Mouse (Mus musculus) v-Abl transformed pro-B cells (cell line): Measurements from ENCODE around the gene Ap2b1.

Source experiments
- in situ Hi-C, 2 experiments: fragments of 400-800 bp; cut with MboI; formaldehyde crosslinking; loops; one replicate each; pipeline ENCODE4 v1.15.1; 2025; ENCODE audit not compliant: unreplicated experiment in 2 of 2

Ap2b1 gene

DNA sequence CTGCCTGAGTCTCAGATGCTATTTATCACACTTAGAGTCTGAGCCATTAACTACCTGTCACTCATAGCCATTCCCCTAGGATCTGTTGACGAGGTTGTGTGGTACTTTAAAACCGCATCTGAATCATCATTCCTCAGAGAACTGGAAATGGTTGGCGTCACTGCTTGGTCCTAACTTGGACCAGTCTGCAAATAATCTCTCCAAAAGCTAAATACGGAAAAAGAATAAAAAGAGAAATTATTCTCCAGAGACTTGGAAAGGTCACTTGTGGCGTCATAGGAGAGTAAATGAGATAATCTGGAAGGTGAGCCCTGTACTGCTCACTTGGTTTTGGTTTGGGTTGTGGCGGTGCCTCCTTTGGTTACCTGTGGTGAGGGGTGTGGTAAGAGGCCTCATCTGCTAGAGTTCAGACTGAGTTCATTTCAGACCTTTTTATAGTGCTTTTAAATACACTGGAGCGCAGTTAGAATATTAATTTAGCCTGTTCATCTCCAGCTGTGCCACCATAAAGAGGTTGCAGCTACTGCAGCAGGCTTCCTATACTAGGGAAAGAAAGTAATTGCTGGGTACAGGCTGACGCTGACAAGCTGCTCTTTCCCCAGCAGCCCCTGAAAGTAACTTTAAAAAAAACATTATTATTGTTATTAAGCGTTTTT, 84.2 kb downstream of the Ap2b1 start:
- in situ Hi-C loops = no loop called here

DNA sequence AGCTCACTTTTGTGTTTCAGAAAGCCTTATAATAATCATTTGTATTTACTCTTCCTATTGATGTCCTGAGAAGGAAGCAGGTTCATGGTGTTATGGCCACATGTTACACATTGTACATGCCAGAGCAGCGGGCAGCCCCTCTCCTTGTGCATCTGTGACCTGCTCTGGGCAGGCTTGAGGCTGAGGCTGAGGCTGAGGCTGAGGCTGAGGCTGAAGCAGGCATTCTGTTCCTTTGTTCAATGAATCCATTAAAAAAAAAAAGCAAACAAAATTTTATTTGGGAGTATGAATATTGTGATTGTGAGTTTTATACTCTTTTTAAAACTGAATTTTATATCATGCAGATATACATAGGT, 84.7 kb downstream of the Ap2b1 start:
- in situ Hi-C loops = no loop called here

DNA sequence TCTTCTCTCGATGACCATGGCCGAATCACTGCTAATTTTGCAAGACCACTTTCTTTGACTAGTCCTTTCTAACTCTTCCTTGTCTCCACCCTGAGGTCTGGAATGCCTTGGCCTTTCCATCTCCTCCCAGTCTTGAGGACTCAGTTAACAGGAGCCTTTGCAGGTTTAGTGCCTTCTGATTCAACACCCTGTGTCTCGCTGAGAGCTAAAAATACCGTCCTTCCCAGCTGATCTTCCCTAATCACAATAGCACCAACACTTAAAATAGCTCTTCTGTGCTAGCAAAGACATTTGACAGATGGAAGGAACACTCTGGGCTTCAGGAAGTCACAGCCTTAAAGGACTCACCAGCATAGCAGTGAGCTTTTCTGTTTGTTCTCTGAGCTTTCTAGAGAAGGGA, 94.2 kb downstream of the Ap2b1 start:
- in situ Hi-C loops = no loop called here

DNA sequence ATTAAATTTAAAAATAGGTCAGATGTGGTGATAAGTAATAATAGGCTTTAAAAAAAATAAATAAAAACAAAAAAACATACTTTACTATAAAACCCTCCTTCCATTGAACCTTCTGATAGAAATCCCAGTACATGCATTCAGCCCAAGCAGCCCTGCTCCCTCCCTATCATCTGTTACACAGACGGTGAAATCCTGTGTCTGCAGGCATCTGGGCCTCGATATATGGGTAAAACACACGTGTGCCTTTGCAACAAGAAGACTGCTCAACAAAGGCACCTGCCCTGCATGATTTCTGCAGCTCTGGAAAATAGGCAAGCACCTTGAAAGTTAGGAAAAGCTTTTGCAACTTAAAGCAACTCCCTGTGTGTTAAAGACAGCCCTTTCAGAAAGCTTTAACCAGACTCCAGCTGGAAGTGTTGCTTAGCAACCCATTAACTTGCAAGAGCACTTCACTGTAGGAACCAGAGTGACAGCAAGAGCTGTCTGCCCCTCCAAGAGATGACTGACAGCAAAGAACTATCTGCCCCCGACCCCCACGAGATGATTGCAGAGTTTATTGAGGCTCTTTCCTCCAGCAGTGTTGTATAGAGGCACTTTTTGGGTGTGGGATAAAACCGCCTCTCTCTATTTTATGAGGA, 96.1 kb downstream of the Ap2b1 start:
- in situ Hi-C loops = no loop called here

DNA sequence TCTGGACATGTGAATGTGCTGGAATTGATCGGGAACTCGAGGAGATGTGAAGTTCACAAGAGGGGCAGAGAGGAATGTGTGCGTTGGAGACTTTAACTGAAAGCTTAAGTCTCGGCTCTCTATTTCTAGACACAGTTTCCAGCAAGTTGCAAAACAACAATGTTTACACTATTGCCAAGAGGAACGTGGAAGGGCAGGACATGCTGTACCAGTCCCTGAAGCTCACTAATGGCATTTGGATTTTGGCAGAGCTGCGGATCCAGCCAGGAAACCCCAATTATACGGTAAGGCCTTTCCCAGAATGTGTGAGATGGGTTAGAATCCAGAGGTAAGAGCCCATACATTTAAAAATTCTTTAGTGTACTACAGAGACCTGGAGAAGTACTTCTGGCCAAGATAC, 98.8 kb downstream of the Ap2b1 start:
- in situ Hi-C loops = no loop called here

DNA sequence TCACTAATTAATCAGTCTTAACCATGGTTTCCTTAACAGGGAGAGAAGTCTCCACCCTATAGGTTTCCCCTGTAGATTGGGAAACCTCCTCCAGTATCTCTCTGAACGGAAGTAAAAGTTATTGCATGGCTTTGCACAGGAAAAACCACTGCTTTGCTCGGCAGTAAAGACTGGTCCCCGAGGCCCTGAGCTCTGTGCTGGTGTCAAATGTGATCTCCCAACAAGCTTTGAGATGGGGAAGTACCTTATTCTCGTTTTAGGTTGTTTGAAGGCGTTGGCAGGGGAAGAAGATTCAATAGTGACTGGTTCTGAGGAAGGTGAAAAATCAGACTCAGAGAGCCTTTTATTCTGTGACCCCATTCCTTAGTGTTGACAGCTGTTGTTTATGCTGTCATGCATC, 99.9 kb downstream of the Ap2b1 start:
- in situ Hi-C loops = no loop called here

DNA sequence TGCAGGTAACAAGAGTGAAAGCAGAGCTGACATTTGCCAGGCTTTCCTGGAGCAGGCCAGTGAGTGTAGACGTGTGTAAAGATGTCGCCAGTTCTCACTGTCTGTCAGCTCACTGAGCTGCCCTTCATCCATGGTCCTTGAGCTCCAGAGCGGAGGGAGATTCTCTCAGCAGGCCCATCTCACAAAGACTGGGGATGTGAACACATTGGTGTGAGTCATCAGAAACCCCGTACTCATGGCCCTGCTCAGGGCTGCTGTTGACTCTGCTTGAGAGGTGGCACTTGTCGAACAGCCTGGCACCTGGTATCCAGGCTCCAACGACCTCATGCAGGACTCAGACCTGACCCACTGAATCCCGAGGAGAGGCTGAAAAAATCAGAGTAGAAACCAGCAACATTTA, 105.0 kb downstream of the Ap2b1 start:
- in situ Hi-C loops = no loop called here

DNA sequence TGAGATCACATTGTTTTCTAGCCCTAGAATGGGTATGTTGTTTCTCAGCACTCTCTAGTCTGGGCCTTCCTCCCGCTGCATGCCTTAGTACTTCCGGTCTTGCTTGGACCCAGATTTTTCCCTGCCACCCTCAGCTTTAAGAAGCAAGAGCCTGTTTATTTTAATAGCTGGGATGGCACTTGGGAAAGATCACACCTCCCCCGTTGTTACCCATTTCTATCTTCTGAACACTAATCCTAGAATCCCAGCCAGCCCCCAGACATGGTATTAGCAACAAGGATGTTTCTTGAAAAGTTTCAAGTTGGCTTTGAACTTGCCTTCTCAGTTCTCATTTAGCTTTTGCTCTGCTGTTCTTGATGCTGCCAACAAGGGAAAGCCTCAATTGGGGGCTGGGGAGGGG, 107.6 kb downstream of the Ap2b1 start:
- in situ Hi-C loops = no loop called here

DNA sequence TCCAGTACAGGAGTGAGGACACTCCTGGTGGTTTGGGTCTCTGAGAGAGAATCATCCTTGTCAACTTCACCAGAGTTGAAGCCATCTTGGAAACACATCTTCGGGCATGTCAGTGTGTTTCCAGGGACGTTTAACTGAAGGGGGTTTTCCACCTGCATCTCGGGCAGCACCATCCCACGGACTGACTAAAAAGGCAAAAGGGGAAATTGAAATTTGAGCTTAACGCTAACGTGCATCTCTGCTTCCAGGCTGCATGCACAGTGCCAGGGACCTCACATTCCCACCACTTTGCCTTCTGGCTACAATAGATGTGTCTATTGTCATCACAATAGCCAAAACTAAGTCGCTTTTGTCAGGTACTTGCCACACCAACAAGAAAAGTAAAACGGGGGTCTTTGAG, 109.4 kb downstream of the Ap2b1 start:
- in situ Hi-C loops = no loop called here

DNA sequence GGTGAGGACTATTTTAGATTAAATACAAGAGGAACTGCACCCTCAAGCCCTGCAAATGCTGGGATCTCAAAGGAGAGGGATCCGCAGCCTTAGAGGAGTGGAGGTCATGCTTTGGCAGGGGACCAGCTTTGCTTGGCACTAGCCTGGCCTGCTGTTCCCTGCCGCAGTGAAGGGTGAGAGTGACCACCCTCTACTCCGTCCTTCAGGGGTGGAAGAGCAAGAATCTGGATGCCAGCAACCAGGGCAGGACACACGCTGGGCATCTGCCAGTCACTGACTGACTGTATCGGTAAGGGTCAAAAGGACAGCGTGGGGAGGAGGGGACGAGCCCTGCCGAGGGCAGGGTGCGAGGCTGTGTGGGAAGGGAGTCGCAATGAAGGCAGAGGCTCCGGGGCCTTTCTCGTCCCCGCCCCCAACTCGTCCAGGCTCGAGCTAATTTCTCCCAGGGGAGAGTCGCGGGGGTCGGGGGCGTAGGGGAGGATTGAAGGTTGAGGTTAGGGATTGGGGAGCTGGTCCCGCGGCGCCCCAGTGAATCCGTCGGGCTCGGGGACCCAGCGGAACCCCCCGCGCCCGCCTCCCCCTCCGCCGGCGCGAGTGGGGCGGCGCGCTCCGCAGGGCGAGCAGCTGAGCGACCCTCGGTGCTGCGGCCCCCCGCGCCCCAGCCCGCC, 110.4 kb downstream of the Ap2b1 start, which contains the start of gene Rasl10b:
Gene Rasl10b (plus strand): TSS at position 51 of the 668 bp plus-strand sequence.
- in situ Hi-C loops = no loop called here

DNA sequence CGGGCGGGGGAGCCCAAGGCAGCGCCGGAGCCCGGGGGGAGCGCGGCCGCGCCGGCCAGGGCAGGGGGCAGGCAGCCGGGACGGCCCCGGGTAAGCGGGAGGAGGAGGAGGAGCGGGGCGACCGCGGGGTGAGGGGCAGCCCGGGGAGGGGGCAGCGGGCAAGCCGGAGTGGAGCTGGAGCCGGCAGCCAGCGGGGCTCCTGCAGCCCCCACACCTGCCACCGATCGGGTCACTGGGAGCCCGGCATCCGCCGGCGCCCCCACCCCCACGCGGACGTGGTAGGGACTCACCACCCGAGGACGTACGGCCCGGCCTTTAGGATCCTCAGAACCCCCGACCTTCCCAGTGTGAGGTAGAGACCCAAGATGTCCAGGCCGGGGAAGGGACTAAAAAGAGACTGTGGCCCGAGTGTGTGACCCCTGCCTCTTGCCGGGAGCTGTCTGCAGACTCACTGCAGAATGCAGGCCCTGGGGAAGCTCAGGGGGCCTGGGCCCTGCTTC, 111.0 kb downstream of the Ap2b1 start:
- in situ Hi-C loops = no loop called here

DNA sequence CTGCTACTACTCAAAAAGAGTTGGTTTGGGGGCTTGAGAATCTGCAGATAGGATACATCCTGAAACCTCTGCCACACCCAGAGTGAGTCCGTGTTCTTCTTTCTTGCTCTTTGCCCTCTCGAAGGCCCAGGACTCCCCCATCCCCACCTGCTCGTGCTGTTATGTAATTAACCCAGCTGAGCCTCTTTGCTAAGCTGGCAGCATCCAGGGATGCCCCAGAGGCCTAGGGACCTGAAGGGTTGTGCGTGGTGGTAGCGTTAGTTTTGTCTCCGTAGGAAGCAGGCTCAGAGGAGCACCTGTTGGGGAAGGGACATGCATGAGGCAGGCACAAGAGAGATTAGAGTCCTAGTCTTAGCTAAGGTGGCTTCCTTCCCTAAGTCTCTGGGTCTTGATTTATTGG, 111.7 kb downstream of the Ap2b1 start:
- in situ Hi-C loops = no loop called here

DNA sequence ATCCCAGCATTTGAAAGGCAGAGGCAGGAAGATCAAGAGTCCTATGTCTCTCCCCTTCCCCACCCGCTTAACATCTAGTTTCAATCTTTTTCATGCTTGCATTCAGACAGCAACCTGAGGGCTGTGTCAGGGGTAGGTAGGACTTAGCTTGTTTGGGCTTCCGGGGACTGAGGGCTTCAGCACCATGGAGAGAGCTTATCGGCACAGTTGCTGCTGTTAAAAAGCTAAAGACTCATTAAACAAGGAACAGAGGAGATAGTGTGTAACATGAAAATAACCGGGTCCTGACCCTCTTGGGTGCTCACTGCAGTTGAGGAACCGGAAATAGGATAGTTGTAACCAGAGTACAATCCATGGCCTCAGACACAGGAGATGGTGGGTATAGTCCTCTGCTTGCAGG, 118.3 kb downstream of the Ap2b1 start:
- in situ Hi-C loops = no loop called here

DNA sequence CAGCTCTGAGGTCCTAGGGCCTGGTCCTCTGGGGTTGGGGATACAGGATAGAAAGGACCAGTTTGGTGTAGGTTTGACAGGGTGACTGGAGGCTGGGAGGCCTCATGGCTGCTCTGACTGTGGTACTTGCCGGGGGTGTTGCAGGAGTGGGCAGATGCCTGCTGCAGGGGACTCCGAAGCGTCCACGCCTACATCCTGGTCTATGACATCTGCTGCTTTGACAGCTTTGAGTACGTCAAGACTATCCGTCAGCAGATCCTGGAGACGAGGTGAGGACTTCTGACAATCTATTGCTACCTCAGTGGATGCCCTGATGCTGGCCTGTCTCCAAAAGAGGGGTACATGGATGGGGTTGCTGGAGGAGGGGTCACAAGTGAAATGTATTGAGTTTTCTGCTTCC, 118.9 kb downstream of the Ap2b1 start:
- in situ Hi-C loops = no loop called here

DNA sequence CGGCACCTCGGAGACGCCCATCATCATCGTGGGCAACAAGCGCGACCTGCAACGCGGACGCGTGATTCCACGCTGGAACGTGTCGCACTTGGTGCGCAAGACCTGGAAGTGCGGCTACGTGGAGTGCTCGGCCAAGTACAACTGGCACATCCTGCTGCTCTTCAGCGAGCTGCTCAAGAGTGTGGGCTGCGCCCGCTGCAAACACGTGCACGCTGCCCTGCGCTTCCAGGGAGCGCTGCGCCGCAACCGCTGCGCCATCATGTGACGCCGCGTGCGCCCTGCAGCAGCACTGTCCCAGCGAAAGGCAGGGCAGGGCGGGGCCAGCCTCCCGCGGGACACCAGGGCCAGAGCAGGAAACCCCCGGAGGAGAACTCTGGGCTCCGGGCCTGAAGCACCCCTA, 119.7 kb downstream of the Ap2b1 start:
- in situ Hi-C loops = no loop called here

DNA sequence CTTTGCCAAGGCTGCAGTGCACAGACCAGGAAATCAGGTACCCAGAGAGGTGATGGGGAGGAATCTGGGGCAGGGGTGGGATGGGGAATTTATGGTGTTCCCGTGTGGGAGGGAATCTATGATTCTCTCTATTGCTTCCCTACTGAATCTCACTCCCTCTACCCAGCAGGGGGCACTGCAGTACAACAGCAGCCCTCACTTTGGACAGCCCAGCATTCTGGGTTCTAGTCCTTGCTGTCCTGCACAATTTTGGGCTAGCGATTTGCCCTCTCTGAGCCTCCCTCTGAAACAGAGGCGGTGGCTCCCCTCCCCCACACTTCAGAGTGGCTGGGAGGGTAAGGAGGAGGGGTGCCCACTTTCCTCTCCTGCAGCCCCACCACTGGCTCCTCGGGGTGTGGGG, 121.5 kb downstream of the Ap2b1 start:
- in situ Hi-C loops = loop anchor here (5.0 to 10.0 kb wide), 4 partner anchors 63 to 508 kb away; partner anchors contain the start of gene Unc45b (in 1 of the 2)

DNA sequence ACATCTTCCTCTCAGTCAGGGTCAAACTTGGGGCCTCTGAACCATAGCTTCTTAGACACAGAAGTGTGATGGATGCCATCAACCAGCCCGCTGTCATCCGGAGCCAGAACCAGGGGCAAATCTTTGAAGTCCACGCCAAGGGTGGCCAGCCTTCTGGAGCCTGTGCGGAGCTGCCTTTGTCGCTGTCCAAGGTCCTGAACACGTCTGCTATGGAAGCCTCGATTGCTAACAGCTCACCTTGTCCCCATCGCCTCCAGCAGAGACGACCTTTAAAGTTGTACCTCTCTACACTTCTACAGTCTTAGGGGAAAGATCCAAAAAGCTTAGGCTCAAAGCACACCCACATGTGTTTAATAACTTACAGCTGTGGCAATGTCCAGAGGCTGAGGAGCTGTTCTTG, 122.5 kb downstream of the Ap2b1 start:
- in situ Hi-C loops = loop anchor here (5.0 to 10.0 kb wide), 4 partner anchors 64 to 509 kb away; partner anchors contain the start of gene Unc45b (in 1 of the 2)

DNA sequence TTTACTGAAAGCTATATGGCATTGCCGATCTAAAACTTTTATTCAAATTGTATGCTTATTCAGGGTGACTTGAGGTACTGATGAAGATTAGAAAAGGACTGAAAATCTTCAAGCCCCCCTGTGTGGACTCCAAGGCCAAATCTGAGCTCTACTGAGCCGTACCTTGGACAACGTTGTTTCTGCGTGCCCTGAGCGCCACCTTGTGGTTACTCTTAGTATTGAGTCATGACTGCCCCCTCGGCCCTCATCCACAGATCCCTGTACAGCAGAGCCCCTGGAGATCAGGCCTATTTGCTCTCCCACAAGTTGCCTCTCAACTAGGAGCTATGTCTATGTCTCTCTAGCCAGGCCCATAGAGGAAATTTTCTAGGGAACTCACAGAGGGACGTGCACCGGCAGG, 125.9 kb downstream of the Ap2b1 start:
- in situ Hi-C loops = loop anchor here (5.0 to 10.0 kb wide), 4 partner anchors 67 to 512 kb away; partner anchors contain the start of gene Unc45b (in 1 of the 2)

DNA sequence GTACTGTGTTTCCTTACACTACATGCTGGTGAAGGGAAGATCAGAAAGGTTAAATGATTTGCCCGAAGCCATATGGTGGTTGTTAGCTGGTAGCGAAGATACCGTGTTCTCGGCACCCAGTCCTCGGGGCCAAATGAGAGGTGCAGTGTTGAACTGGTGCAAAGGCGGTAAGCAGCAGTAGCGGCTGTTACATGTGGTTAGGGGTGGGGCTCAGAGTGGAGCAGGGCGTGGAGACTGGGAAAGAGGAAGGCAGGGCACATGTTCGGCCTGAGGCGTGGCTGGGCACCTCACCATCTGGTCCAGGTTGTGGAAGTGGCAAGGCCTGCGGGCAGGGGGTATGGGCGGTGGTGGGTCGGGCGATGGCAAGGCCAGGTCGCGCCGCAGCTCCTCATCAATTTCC, 128.1 kb downstream of the Ap2b1 start:
- in situ Hi-C loops = loop anchor here in 1 of 2 experiments (10.0 kb wide), 1 partner anchor 102 kb away; no protein-coding TSS in a partner anchor

DNA sequence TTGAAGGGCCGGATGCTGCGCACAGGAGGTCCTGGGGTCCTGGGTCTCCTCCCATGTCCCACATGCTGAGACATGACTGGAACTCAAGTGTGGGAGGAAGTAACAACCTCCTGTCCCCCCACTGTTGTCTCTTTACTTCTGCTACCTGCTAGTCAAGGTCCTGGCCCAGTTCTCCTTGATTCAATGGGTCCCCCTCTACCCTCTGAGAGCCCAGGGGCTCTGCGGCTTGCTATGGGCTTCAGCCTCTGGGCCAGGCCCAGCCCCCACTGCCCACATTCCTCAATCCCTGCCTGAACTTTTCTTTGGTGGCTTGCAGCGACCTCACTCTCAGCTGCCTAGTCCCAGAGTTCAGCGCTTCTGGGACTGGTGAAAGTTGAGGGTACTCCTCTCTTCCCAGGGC, 130.5 kb downstream of the Ap2b1 start, which contains the start of gene Gas2l2:
Gene Gas2l2 (minus strand): TSS at position 101 of the 400 bp plus-strand sequence.
- in situ Hi-C loops = loop anchor here in 1 of 2 experiments (10.0 kb wide), 1 partner anchor 105 kb away; no protein-coding TSS in a partner anchor

DNA sequence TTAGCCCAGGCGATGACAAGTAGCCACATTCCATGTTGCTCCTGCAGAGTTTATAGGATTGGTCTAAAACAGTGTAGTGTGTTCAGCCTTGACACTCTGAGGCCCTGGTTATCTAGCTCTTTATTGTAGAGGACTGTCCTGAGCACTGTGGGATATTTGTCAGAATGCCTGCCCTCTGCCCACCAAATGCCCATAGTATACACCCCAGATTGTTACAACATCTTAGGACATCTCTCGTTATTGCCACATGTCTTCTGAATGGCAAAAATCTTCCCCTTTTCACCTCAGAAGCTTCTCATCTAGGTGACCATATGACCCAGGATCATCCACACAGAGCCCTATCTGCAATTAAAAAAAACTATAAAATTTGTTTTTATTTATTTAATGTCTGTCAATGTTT, 133.7 kb downstream of the Ap2b1 start:
- in situ Hi-C loops = no loop called here
